Mouse (Mus musculus) E14TG2a.4 (cell line): ENCODE measurements around the gene Lhx2.

Experiments
- H3K27me3 ChIP-seq: 2 replicates; pipeline ENCODE4 v1.6.1; 2014; ENCODE audit warnings: low read length, control low read depth; ENCODE audit not compliant: insufficient read depth
- H3K36me3 ChIP-seq: 2 replicates; pipeline ENCODE4 v1.6.1; 2014; ENCODE audit warnings: low read length, control low read depth; ENCODE audit not compliant: insufficient read depth
- H3K4me1 ChIP-seq: replicated peaks from 2 replicates; pipeline ENCODE4 v1.6.1; 2014; ENCODE audit warnings: low read depth, low read length, control low read depth
- H3K4me3 ChIP-seq: replicated peaks from 2 replicates; pipeline ENCODE4 v1.5.1; 2014; ENCODE audit warnings: mild to moderate bottlenecking, low read length
- H3K9me3 ChIP-seq: 2 replicates; pipeline ENCODE4 v1.6.1; 2014; ENCODE audit warnings: low read length, control low read depth
- CTCF ChIP-seq: conservative IDR thresholded peaks from 2 replicates; pipeline ENCODE4 v1.5.1; 2014; ENCODE audit warnings: low read length
- NANOG ChIP-seq: IDR thresholded peaks from 2 replicates; pipeline ENCODE4 v1.6.1; 2014; ENCODE audit warnings: borderline replicate concordance, low read length, mixed read lengths
- POU5F1 ChIP-seq: IDR thresholded peaks from 2 replicates; pipeline ENCODE4 v1.6.1; 2014; ENCODE audit warnings: low read length, borderline replicate concordance

Lhx2 gene

GRCm38 (mm10) chr2:38338990-38339909 is at the start of gene Lhx2:
TSS of gene Lhx2 (plus strand) at chr2:38339281.
- H3K4me1 ChIP-seq: peaks cover 26% of the 10 kb centered on the region
- peak within 1 kb of the TSS; percentile 68 for H3K4me3 ChIP-seq
- no peak for TF ChIP-seq NANOG
- TF ChIP-seq CTCF: no peak
- TF ChIP-seq POU5F1: no peak
- H3K36me3 ChIP-seq: no peaks in the 10 kb centered on the region
- no peaks in the 10 kb centered on the region for H3K9me3 ChIP-seq
- H3K27me3 ChIP-seq: peaks cover 92% of the 10 kb centered on the region

DNA sequence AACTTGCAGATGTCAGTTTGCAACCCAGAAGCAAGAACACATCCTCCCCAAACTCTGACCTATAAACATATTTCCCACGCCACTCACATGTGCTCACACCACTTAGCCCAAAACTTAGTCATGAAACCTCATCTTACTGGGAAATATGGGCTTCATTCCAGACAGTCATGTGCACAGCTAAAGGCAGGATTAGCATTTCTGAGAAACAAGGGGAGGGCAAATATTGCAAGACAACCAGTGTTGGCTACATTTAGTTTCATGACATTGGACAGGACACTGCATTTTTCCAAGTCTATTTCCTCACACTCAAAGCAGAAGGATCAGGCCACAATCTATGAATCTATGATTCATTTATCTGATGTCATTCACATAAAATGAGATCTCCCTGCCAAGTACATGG is 47.6 kb upstream of the Lhx2 start:
- TF ChIP-seq POU5F1 (no peak), NANOG (no peak), CTCF (no peak)
- no peaks in the 10 kb centered on the region for H3K36me3 ChIP-seq
- H3K4me1 ChIP-seq: peaks cover 17% of the 10 kb centered on the region

GRCm38 (mm10) chr2:38295939-38296338 is 43.1 kb upstream of the Lhx2 start:
- TF ChIP-seq POU5F1 (no peak), CTCF (no peak), NANOG (no peak)
- H3K4me1 ChIP-seq: no peaks in the 10 kb centered on the region
- H3K27me3 ChIP-seq: peaks cover 5% of the 10 kb centered on the region; the same call in 1 of the 2 replicates

More for the DNA sequence above, 47.6 kb upstream of the Lhx2 start:
- Histone ChIP-seq H3K9me3 (no peaks in the 10 kb centered on the region), H3K27me3 (peaks cover 2% of the 10 kb centered on the region; the same call in 1 of the 2 replicates), H3K4me3 (no peak overlapping the region)

GRCm38 (mm10) chr2:38300941-38301340 is 38.1 kb upstream of the Lhx2 start:
- H3K4me1 ChIP-seq: no peaks in the 10 kb centered on the region
- H3K27me3 ChIP-seq: peaks cover 16% of the 10 kb centered on the region
- H3K4me3 ChIP-seq: no peak overlapping the region
- no peaks in the 10 kb centered on the region for H3K9me3 ChIP-seq
- no peaks in the 10 kb centered on the region for H3K36me3 ChIP-seq
- TF ChIP-seq CTCF (no peak), NANOG (no peak), POU5F1 (no peak)

More at GRCm38 (mm10) chr2:38295939-38296338, 43.1 kb upstream of the Lhx2 start:
- Histone ChIP-seq H3K9me3 (no peaks in the 10 kb centered on the region), H3K4me3 (no peak overlapping the region), H3K36me3 (no peaks in the 10 kb centered on the region)

- no peak for TF ChIP-seq POU5F1
- TF ChIP-seq CTCF: no peak
- no peak for TF ChIP-seq NANOG
- Histone ChIP-seq H3K36me3 (no peaks in the 10 kb centered on the region), H3K4me1 (no peaks in the 10 kb centered on the region), H3K4me3 (no peak overlapping the region), H3K9me3 (no peaks in the 10 kb centered on the region), H3K27me3 (peaks cover 14% of the 10 kb centered on the region)
Observed at GRCm38 (mm10) chr2:38305152-38305551, 33.9 kb upstream of the Lhx2 start.

- Histone ChIP-seq H3K27me3 (0 out of 2 replicates have a peak, but pooled peaks cover 9% of the 10 kb centered on the region), H3K4me3 (no peak overlapping the region), H3K4me1 (no peaks in the 10 kb centered on the region), H3K9me3 (no peaks in the 10 kb centered on the region), H3K36me3 (no peaks in the 10 kb centered on the region)
- TF ChIP-seq CTCF (no peak), NANOG (no peak), POU5F1 (no peak)
Observed at GRCm38 (mm10) chr2:38312921-38313320, 26.2 kb upstream of the Lhx2 start.

DNA sequence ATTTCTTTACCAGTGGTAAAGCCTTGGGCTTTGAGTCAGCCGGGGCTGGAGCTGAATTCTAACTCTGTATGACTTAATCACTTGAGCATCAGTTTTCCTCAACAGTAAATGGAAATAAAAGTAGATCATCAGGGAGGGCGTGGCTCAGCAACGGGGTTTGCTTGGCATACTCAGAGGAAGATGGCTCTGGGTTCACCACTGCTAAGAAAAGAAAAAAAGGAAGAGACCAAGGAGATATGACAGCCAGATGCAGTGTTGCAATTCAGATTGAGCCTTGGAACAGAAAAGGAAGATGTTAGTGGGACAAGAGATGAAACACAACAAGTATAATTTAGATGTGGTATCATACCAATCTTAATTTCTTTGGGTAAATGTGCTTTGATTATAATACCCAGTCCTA is 25.7 kb upstream of the Lhx2 start:
- H3K9me3 ChIP-seq: no peaks in the 10 kb centered on the region
- TF ChIP-seq NANOG (no peak), POU5F1 (no peak), CTCF (no peak)
- H3K4me3 ChIP-seq: no peak overlapping the region
- no peaks in the 10 kb centered on the region for H3K36me3 ChIP-seq
- H3K4me1 ChIP-seq: no peaks in the 10 kb centered on the region
- H3K27me3 ChIP-seq: 0 out of 2 replicates have a peak, but pooled peaks cover 9% of the 10 kb centered on the region

- Histone ChIP-seq H3K9me3 (no peaks in the 10 kb centered on the region), H3K27me3 (peaks cover 28% of the 10 kb centered on the region), H3K36me3 (no peaks in the 10 kb centered on the region), H3K4me1 (no peaks in the 10 kb centered on the region), H3K4me3 (no peak overlapping the region)
- TF ChIP-seq CTCF (no peak), POU5F1 (no peak), NANOG (no peak)
Observed at GRCm38 (mm10) chr2:38319086-38319485, 20.0 kb upstream of the Lhx2 start.

GRCm38 (mm10) chr2:38320911-38321310 is 18.2 kb upstream of the Lhx2 start:
- no peak for TF ChIP-seq CTCF
- TF ChIP-seq NANOG: no peak
- no peak for TF ChIP-seq POU5F1
- Histone ChIP-seq H3K36me3 (no peaks in the 10 kb centered on the region), H3K27me3 (peaks cover 37% of the 10 kb centered on the region), H3K4me3 (no peak overlapping the region), H3K4me1 (no peaks in the 10 kb centered on the region), H3K9me3 (no peaks in the 10 kb centered on the region)
